Mouse (Mus musculus): Measurements from ENCODE around the gene Lsm10.
"Not testable (repeated sequence)": the region's sequence is repeated elsewhere in the genome, so short reads cannot be mapped to it uniquely, and the experiment has no call there.

DNA sequence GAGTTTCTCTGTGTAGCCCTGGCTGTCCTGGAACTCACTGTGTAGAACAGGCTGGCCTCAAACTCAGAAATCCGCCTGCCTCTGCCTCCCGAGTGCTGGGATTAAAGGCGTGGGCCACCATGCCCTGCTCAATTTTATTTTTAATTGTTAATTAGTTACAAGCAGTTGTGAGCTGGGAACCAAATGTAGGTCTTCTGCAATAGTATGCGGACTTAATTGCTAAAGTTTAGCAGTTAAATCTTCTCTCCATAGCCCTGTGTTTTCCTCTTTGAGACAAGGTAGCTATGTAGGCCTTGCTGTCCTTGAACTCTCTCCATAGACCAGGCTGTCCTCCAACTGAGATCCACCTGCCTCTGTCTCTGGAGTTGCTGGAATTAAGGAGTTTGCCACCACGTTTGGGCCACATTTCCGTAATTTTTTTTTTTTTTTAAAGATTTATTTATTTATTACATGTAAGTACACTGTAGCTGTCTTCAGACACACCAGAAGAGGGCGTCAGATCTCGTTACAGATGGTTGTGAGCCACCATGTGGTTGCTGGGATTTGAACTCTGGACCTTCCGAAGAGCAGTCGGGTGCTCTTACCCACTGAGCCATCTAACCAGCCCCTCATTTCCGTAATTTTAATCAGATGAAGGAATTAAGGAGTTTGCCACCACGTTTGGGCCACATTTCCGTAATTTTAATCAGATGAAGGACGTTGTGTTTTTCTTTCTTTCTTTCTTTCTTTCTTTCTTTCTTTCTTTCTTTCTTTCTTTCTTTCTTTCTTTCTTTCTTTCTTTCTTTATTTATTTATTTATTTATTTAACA is 597 bp upstream of the Lsm10 start:
- TF ChIP-seq CTCF (IDR thresholded peaks at IDR 0.05; ENCODE audit: low read depth); EP300 (optimal IDR thresholded peaks at IDR 0.05): not testable (repeated sequence)

Data from stomach, postnatal 0 days (tissue).